Mouse (Mus musculus) CH12.LX (cell line): ENCODE measurements around the gene Itga4. TPM values are rescaled to one million over a fixed set of nuclear protein-coding genes. Genes with fewer than 3 reads are reported as not detected.

Experiments used
- DNase-seq: peaks from one replicate; pipeline ENCODE4 v3.0.0-alpha.2; 2013; ENCODE audit errors: extremely low read depth
- H3K27ac ChIP-seq: 2 replicates; pipeline ENCODE4 v1.5.1; 2012; ENCODE audit warnings: low read depth, mild to moderate bottlenecking, control low read depth, moderate library complexity; ENCODE audit not compliant: insufficient read depth
- H3K27me3 ChIP-seq: replicated peaks from 2 replicates; pipeline ENCODE3; 2012; ENCODE audit warnings: inconsistent platforms
- H3K36me3 ChIP-seq, 2 experiments: replicated peaks in 1 of 2; 2 replicates each; pipeline versions ENCODE3 to v1.6.1; 2012; ENCODE audit warnings: inconsistent platforms in 1 of 2, low read length in 1 of 2, mild to moderate bottlenecking in 1 of 2, mixed read lengths in 1 of 2, moderate library complexity in 1 of 2; ENCODE audit not compliant: control insufficient read depth in 1 of 2, insufficient read depth in 1 of 2
- H3K4me1 ChIP-seq, 2 experiments: 2 replicates each; pipeline ENCODE4 v1.6.1; 2012; ENCODE audit warnings: inconsistent platforms in 1 of 2, moderate library complexity in 1 of 2; ENCODE audit not compliant: insufficient read depth in 2 of 2, control insufficient read depth in 1 of 2
- H3K4me2 ChIP-seq: 2 replicates; pipeline ENCODE4 v1.6.1; 2012; ENCODE audit warnings: low read depth, mild to moderate bottlenecking, control low read depth; ENCODE audit not compliant: poor library complexity, insufficient read depth, severe bottlenecking
- H3K4me3 ChIP-seq, 3 experiments: fragments of 150-350 bp in 1 of 3; sonication (generic) in 1 of 3; replicated peaks in 1 of 3; 2 replicates each; pipeline versions ENCODE3 to v1.5.1; 2011 to 2012; ENCODE audit warnings: low read depth in 2 of 3, low read length in 2 of 3, mild to moderate bottlenecking in 2 of 3, moderate library complexity in 2 of 3, control low read depth in 1 of 3, improper control_type of control experiment in 1 of 3, inconsistent platforms in 1 of 3, mixed read lengths in 1 of 3; ENCODE audit not compliant: poor library complexity in 1 of 3
- H3K79me2 ChIP-seq: replicated peaks from 2 replicates; pipeline ENCODE4 v1.6.1; 2012; ENCODE audit warnings: mild to moderate bottlenecking, moderate library complexity; ENCODE audit not compliant: control insufficient read depth, poor library complexity, insufficient read depth, severe bottlenecking; ENCODE audit errors: extremely low read depth
- H3K9ac ChIP-seq: 2 replicates; pipeline ENCODE4 v1.6.1; 2012; ENCODE audit warnings: low read depth, mild to moderate bottlenecking, control low read depth, moderate library complexity; ENCODE audit not compliant: insufficient read depth
- H3K9me3 ChIP-seq: replicated peaks from 2 replicates; pipeline ENCODE3; 2012; ENCODE audit warnings: low read length, inconsistent platforms, mixed read lengths
- CHD1 ChIP-seq: IDR thresholded peaks from 2 replicates; pipeline ENCODE4 v1.6.1; 2012; ENCODE audit warnings: low read depth, low read length, improper control_type of control experiment, inconsistent platforms
- CHD2 ChIP-seq: IDR thresholded peaks from 2 replicates; pipeline ENCODE4 v1.6.1; 2011; ENCODE audit warnings: low read length, improper control_type of control experiment
- E2F4 ChIP-seq: IDR thresholded peaks from 2 replicates; pipeline ENCODE4 v1.6.1; 2011; ENCODE audit warnings: low read depth, low read length, improper control_type of control experiment; ENCODE audit not compliant: insufficient replicate concordance
- ETS1 ChIP-seq: conservative IDR thresholded peaks from 2 replicates; pipeline ENCODE4 v1.6.1; 2012; ENCODE audit warnings: low read depth, mild to moderate bottlenecking, inconsistent platforms, low read length, improper control_type of control experiment, moderate library complexity
- GABPA ChIP-seq: IDR thresholded peaks from 2 replicates; pipeline ENCODE4 v1.6.1; 2012; ENCODE audit warnings: low read depth, low read length, improper control_type of control experiment, inconsistent platforms; ENCODE audit not compliant: insufficient replicate concordance
- HCFC1 ChIP-seq: IDR thresholded peaks from 2 replicates; pipeline ENCODE4 v1.6.1; 2012; ENCODE audit warnings: low read depth, mild to moderate bottlenecking, inconsistent platforms, low read length, improper control_type of control experiment
- IRF4 ChIP-seq: IDR thresholded peaks from 2 replicates; pipeline ENCODE4 v1.6.1; 2014; ENCODE audit warnings: low read depth, mild to moderate bottlenecking, inconsistent platforms, low read length, improper control_type of control experiment
- JUND ChIP-seq: conservative IDR thresholded peaks from 2 replicates; pipeline ENCODE4 v1.6.1; 2011; ENCODE audit warnings: low read depth, low read length, improper control_type of control experiment
- KAT2A ChIP-seq: IDR thresholded peaks from 2 replicates; pipeline ENCODE4 v1.6.1; 2012; ENCODE audit warnings: low read length, improper control_type of control experiment, inconsistent platforms; ENCODE audit not compliant: insufficient replicate concordance
- MAX ChIP-seq: IDR thresholded peaks from 2 replicates; pipeline ENCODE4 v1.6.1; 2011; ENCODE audit warnings: low read length, improper control_type of control experiment
- NRF1 ChIP-seq: IDR thresholded peaks from 2 replicates; pipeline ENCODE4 v1.6.1; 2014; ENCODE audit warnings: low read depth, mild to moderate bottlenecking, inconsistent platforms, low read length, improper control_type of control experiment, moderate library complexity
- PAX5 ChIP-seq: IDR thresholded peaks from 2 replicates; pipeline ENCODE4 v1.6.1; 2012; ENCODE audit warnings: low read length, inconsistent platforms, mixed read lengths
- POLR2AphosphoS2 ChIP-seq: IDR thresholded peaks from 2 replicates; pipeline ENCODE4 v1.6.1; 2011; ENCODE audit warnings: low read depth, low read length, improper control_type of control experiment
- RAD21 ChIP-seq: IDR thresholded peaks from 2 replicates; pipeline ENCODE4 v1.6.1; 2011; ENCODE audit warnings: low read depth, mild to moderate bottlenecking, low read length, improper control_type of control experiment, moderate library complexity
- RCOR1 ChIP-seq: conservative IDR thresholded peaks from 2 replicates; pipeline ENCODE4 v1.6.1; 2012; ENCODE audit warnings: low read depth, mild to moderate bottlenecking, inconsistent platforms, low read length, improper control_type of control experiment
- SIN3A ChIP-seq: IDR thresholded peaks from 2 replicates; pipeline ENCODE4 v1.6.1; 2012; ENCODE audit warnings: low read length, improper control_type of control experiment, inconsistent platforms
- SMC3 ChIP-seq: IDR thresholded peaks from 2 replicates; pipeline ENCODE4 v1.6.1; 2011; ENCODE audit warnings: low read depth, low read length, improper control_type of control experiment
- TBP ChIP-seq: conservative IDR thresholded peaks from 2 replicates; pipeline ENCODE4 v1.6.1; 2011; ENCODE audit warnings: low read depth, low read length, improper control_type of control experiment
- USF1 ChIP-seq: IDR thresholded peaks from 2 replicates; pipeline ENCODE4 v1.6.1; 2014; ENCODE audit warnings: low read depth, mild to moderate bottlenecking, inconsistent platforms, low read length, improper control_type of control experiment
- ZC3H11A ChIP-seq: IDR thresholded peaks from 2 replicates; pipeline ENCODE4 v1.6.1; 2012; ENCODE audit warnings: low read depth, mild to moderate bottlenecking, inconsistent platforms, low read length, improper control_type of control experiment
- ZKSCAN1 ChIP-seq: IDR thresholded peaks from 2 replicates; pipeline ENCODE4 v1.6.1; 2012; ENCODE audit warnings: low read depth, inconsistent platforms, low read length, improper control_type of control experiment, borderline replicate concordance
- ZNF384 ChIP-seq: IDR thresholded peaks from 2 replicates; pipeline ENCODE4 v1.6.1; 2012; ENCODE audit warnings: low read depth, low read length, improper control_type of control experiment, inconsistent platforms
- dilution Hi-C: fragments of 300-500 bp; cut with MboI; formaldehyde crosslinking; loops from 2 replicates; pipeline ENCODE4 v1.14.3; 2020; ENCODE audit warnings: low sequenced_read_pairs; ENCODE audit not compliant: extremely low pct_unique_long_range_greater_than_20kb, extremely low pct_ligation_motif_present
- in situ Hi-C: fragments of 300-500 bp; cut with MboI; formaldehyde crosslinking; loops from 3 replicates; pipeline ENCODE4 v1.14.3; 2019; ENCODE audit warnings: low sequenced_read_pairs, low pct_ligation_motif_present, low pct_unique_long_range_greater_than_20kb, mixed read lengths
- polyA plus RNA-seq: library from polyadenylated mRNA; unstranded; fragments of >175 nt; gene quantifications from 2 replicates; pipeline ENCODE4 v1.2.1, GENCODE M21; 2012; ENCODE audit warnings: low read depth; ENCODE audit not compliant: insufficient read length
- total RNA-seq, 2 experiments: library from RNA; depleted of rRNA; stranded (reverse); fragments of 300-350 nt in 1 of 2; fragments of >200 nt in 1 of 2; gene quantifications; 2 replicates each; pipeline ENCODE4 v1.2.3; 2012 to 2014

Itga4 gene
- total and polyA plus RNA-seq, 3 experiments: 51.2 to 79.3 (median 54.3) TPM

GRCm38 (mm10) chr2:79309454-79310118 lies 54.4 kb downstream of the Itga4 start:
- in situ Hi-C loops: no loop called here
- Histone ChIP-seq H3K27me3 (no peaks in the 10 kb centered on the region), H3K4me1 (no peaks in the 10 kb centered on the region), H3K9me3 (no peaks in the 10 kb centered on the region), H3K4me3 (no peak overlapping the region), H3K9ac (no peak overlapping the region), H3K79me2 (0 out of 2 replicates have a peak, but pooled peaks cover 2% of the 10 kb centered on the region), H3K4me2 (no peak overlapping the region), H3K36me3 (peaks cover 64 to 90% of the 10 kb centered on the region in 2 experiments), H3K27ac (no peak overlapping the region)
- no peak for DNase-seq
- TF ChIP-seq ZNF384 (no peak), RAD21 (no peak), PAX5 (no peak), ETS1 (no peak), ZC3H11A (no peak)
- dilution Hi-C loops: no loop called here

- Histone ChIP-seq H3K4me3 (no peak overlapping the region), H3K4me1 (peaks cover 0 to 14% of the 10 kb centered on the region in 2 experiments; a peak in 2 of 4 replicates), H3K79me2 (peaks cover 1% of the 10 kb centered on the region)
- TF ChIP-seq NRF1 (no peak), IRF4 (no peak), CHD2 (no peak), RCOR1 (no peak), POLR2AphosphoS2 (no peak), JUND (no peak), PAX5 (no peak), SIN3A (no peak), HCFC1 (no peak), E2F4 (no peak), TBP (no peak), ZNF384 (no peak), ZKSCAN1 (no peak), GABPA (no peak), RAD21 (no peak), MAX (no peak), USF1 (no peak), CHD1 (no peak), SMC3 (no peak), KAT2A (no peak)
- TF ChIP-seq, all 38 proteins: peak for 0
- peaks cover 69 to 95% of the 10 kb centered on the region in 2 experiments for H3K36me3 ChIP-seq
- in situ Hi-C loops (no loop called here), dilution Hi-C loops (no loop called here)
- DNase-seq: no peak
- no peak overlapping the region for H3K27ac ChIP-seq
- H3K4me2 ChIP-seq: no peak overlapping the region
- no peak overlapping the region for H3K9ac ChIP-seq
- no peaks in the 10 kb centered on the region for H3K27me3 ChIP-seq
- no peaks in the 10 kb centered on the region for H3K9me3 ChIP-seq
Measured at GRCm38 (mm10) chr2:79312499-79312898, 57.3 kb downstream of the Itga4 start.
